Mouse (Mus musculus): Measurements from ENCODE around the gene Entpd5. TPM values are rescaled to one million over a fixed set of nuclear protein-coding genes. Genes with fewer than 3 reads are reported as not detected.

Entpd5 gene
- total RNA-seq, 2 experiments from 2014 or later, result 22.5 to 24.8 TPM

DNA sequence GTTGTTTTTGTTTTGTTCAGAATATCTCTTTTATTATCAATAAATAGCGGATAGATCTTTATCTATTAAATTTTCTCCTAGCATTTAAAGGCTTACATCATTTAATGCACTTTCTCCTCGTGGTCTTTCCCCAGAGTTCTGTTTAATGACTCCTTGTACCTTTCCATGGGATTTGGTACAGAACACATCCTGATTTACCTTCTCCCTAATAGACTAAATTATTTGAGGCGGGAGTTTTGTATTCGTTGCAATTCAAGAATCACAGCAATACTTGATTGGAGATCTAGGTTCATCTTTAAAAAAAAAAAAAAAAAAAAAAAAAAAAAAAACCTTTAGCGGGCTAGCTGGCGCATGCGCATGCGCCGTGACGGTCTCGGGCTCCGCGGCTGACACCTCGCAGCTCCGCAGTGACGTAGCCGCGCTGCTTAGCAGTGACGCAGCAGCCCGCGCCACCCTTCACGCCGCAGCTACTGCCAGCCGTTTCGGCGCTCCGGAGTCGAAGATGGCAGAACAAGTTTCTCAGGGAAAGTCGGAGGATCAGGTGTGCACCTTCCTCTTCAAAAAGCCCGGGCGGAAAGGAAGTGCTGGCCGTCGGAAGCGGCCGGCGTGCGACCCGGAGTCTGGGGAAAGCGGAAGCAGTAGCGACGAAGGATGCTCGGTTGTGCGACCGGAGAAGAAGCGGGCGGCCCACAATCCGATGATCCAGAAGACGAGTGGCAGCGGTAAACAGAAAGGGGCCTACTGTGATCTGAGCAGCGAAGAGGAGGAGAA lies 8.2 kb upstream of the Entpd5 start, which contains the start of gene Rnf113a2:
Gene Rnf113a2, plus strand, starts transcription at position 363 of the 771 bp plus-strand sequence.
- no peak for TF ChIP-seq CTCF (conservative IDR thresholded peaks at IDR 0.05)
- H3K27ac ChIP-seq, result peak within 1 kb of the TSS; percentile 81
- peak; percentile 79 to 84 for DNase-seq (ENCODE audit: low spot score in 2 of 2)
- peak within 1 kb of the TSS; percentile 79 for H3K4me3 ChIP-seq

- DNase-seq (ENCODE audit: low spot score in 2 of 2), result peak in 1 of 2 experiments; percentile 10
- peak; percentile 10; the same call in 1 of the 2 replicates for TF ChIP-seq CTCF (conservative IDR thresholded peaks at IDR 0.05)
- H3K4me3 ChIP-seq, result peak overlapping the region; percentile 77
- H3K27ac ChIP-seq, result peak overlapping the region; percentile 96
Observed at GRCm38 (mm10) chr12:84407874-84408818, 683 bp downstream of the Entpd5 start.

GRCm38 (mm10) chr12:84407259-84407658 lies 1.6 kb downstream of the Entpd5 start:
- TF ChIP-seq CTCF (conservative IDR thresholded peaks at IDR 0.05), result peak; percentile 56
- no peak overlapping the region for H3K4me3 ChIP-seq
- DNase-seq (ENCODE audit: low spot score in 2 of 2), result no peak
- H3K27ac ChIP-seq, result no peak overlapping the region

DNA sequence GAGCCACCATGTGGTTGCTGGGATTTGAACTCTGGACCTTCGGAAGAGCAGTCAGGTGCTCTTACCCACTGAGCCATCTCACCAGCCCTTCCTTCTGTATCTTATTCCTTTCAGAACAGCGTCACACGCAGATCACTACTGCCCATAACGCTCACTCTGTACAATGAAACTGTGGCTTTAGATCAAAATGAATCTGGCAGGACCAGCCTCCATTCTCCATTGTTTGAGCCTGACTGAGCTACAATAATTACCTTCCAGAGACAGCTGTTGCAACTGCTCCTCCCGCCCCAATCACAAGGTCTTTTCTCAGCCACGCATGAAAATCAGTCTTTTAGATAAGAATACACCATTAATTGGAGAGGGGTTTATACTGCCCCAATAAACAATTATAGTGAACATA lies 4.3 kb downstream of the Entpd5 start:
- H3K4me3 ChIP-seq, result no peak overlapping the region
- TF ChIP-seq CTCF (conservative IDR thresholded peaks at IDR 0.05), result no peak
- no peak overlapping the region for H3K27ac ChIP-seq
- no peak for DNase-seq (ENCODE audit: low spot score in 2 of 2)

DNA sequence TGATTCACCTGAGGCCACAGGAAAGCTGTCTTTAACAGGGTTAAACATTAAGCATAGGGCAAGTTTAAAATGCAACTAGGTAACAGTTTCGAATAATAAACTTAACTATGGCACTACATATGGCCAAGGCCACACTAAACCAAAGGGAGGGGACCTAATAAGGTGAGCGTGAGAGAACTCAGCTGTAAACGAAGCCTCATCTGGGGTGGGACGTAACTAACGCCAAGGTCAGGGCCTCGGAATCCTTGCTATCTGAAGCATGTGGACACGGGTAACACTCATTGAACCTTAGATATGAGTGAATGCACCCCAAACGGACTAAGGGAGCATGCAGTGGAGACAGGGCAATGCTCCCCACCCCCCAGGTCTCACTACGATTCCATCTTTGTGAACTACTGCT lies 5.9 kb downstream of the Entpd5 start:
- no peak for DNase-seq (ENCODE audit: low spot score in 2 of 2)
- no peak for TF ChIP-seq CTCF (conservative IDR thresholded peaks at IDR 0.05)
- H3K4me3 ChIP-seq, result no peak overlapping the region
- no peak overlapping the region for H3K27ac ChIP-seq

- DNase-seq (ENCODE audit: low spot score in 2 of 2), result no peak
- peak overlapping the region; percentile 19; the same call in 1 of the 2 replicates for H3K27ac ChIP-seq
- TF ChIP-seq CTCF (conservative IDR thresholded peaks at IDR 0.05), result no peak
- H3K4me3 ChIP-seq, result no peak overlapping the region
Observed at GRCm38 (mm10) chr12:84400653-84401052, 8.2 kb downstream of the Entpd5 start.

DNA sequence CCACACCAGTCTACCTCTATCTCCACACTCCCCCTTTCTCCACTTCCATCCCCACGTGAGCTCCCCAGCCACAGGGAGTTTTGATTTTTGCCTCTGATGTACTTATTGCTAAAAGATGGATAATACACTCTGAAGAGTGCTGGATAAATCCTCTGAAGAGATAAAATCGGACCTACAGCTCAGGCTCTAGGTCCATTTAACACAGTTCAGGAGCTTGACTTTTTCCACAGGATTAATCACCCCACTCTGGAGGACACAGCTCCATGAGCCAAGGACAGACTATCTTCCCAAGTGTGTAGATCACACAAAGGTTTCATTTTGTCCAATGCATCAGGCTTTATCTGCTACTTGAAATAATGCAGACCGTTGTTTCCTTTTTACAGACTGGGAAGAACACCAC lies 8.8 kb downstream of the Entpd5 start:
- DNase-seq (ENCODE audit: low spot score in 2 of 2), result no peak

DNA sequence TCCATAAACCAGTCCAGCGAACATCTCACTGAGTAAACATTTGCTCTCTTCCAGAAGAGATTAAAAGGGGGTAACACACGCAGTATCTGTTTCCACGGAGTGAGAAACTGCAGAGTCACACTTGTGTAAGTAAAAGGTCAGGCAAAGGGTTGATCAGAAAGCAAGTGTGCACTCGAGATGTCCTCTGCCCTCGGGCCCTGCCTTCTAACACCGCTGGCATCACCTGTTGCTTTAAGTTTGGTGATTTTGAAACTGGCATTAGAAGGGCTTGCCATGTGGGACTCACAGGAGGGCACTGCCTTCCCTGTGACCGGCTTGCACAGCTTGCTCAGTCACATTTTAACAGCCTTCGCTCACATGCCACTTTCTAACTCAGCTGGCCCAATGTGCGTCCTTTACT lies 9.2 kb downstream of the Entpd5 start:
- no peak for DNase-seq (ENCODE audit: low spot score in 2 of 2)
- H3K27ac ChIP-seq, result peak overlapping the region; percentile 43; the same call in 1 of the 2 replicates
- H3K4me3 ChIP-seq, result no peak overlapping the region
- TF ChIP-seq CTCF (conservative IDR thresholded peaks at IDR 0.05), result no peak

More for the DNA sequence above, 8.8 kb downstream of the Entpd5 start:
- H3K4me3 ChIP-seq, result no peak overlapping the region
- no peak for TF ChIP-seq CTCF (conservative IDR thresholded peaks at IDR 0.05)
- H3K27ac ChIP-seq, result peak overlapping the region; percentile 43; the same call in 1 of the 2 replicates

DNA sequence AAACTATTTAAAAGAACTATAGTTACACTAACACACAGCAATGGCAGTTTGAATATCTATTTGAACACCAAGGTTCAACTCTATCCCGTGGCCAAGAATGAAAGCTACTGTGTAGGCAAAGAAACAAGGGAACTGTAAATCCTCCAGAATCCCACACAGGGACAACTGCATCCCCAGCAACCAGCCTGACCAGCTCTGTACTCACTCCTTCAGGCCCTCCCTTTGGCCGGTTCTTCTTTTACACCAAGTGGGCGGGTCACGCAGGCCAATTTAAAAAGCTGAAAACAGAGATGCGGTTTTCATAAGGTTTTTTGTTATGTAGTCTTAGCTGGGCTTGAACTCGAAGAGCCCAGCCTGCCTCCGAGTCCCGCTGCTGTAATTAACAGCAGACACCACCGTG lies 9.7 kb downstream of the Entpd5 start:
- Histone ChIP-seq H3K4me3 (no peak overlapping the region), H3K27ac (peak overlapping the region; percentile 43; the same call in 1 of the 2 replicates)
- no peak for DNase-seq (ENCODE audit: low spot score in 2 of 2)
- no peak for TF ChIP-seq CTCF (conservative IDR thresholded peaks at IDR 0.05)

DNA sequence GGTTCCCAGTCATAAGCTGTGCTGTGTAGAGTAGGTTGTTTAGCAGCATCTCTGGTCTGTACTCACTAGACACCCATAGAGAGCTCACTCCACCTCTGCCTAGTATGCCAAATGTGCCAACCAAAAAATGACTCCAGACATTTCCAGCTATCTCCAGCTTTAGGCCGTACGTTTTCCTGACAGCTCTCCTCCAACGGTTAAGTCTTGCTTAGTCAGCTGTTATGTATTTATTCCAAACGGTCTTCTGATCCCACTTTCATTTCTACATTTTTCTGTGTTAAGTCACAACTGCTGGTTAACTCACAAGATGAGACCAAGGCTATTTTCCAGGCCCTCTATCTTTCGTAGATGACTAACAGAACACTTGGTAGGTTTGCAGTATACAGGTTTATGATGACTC lies 10.2 kb downstream of the Entpd5 start:
- Histone ChIP-seq H3K27ac (no peak overlapping the region), H3K4me3 (no peak overlapping the region)
- no peak for TF ChIP-seq CTCF (conservative IDR thresholded peaks at IDR 0.05)
- DNase-seq (ENCODE audit: low spot score in 2 of 2), result no peak

- no peak for TF ChIP-seq CTCF (conservative IDR thresholded peaks at IDR 0.05)
- Histone ChIP-seq H3K27ac (no peak overlapping the region), H3K4me3 (no peak overlapping the region)
- DNase-seq (ENCODE audit: low spot score in 2 of 2), result no peak
Observed at GRCm38 (mm10) chr12:84397685-84398084, 11.1 kb downstream of the Entpd5 start.

DNA sequence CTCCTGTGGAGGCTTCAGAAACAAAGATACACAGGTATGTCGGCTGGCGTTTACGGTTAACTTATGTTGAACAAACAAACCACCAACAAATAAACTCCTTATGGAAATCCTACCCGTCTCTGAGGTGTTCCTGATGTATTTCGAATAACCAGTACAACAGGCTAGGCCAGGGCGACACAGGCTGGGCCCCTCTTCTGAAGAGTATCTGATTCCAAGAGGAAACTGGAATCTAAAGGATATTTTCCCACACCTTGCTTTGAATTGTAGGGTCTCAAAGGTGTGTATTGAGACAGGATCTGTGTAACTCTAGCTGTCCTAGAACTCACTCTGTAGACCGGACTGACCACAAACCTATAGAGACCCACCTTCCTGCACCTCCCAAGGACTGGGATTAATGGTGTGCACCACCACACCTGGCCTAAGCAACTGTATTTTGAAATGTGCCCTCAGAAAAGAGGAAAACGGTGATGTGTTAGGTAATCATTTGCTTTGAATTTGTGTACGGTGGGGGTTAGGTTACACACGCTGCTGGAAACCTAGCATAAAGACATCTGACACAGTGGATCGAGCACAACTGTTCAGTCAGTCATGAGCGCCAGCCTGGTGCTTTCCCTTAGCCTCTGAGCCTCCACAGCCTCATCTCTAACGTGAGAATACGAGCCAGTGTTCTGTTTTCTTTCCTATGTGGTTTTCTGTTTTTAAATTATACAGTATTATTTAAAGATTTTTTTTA lies 11.7 kb downstream of the Entpd5 start:
- Histone ChIP-seq H3K4me3 (no peak overlapping the region), H3K27ac (no peak overlapping the region)
- no peak for DNase-seq (ENCODE audit: low spot score in 2 of 2)
- TF ChIP-seq CTCF (conservative IDR thresholded peaks at IDR 0.05), result no peak

Data from layer of hippocampus, adult 2 months (tissue).